Mouse (Mus musculus): ENCODE results near the gene Sp2. TPM values are rescaled to one million over a fixed set of nuclear protein-coding genes. Genes with fewer than 3 reads are reported as not detected.

The Sp2 gene
- polyA plus RNA-seq, 1 experiment from 2014 or later = 10.6 TPM

DNA sequence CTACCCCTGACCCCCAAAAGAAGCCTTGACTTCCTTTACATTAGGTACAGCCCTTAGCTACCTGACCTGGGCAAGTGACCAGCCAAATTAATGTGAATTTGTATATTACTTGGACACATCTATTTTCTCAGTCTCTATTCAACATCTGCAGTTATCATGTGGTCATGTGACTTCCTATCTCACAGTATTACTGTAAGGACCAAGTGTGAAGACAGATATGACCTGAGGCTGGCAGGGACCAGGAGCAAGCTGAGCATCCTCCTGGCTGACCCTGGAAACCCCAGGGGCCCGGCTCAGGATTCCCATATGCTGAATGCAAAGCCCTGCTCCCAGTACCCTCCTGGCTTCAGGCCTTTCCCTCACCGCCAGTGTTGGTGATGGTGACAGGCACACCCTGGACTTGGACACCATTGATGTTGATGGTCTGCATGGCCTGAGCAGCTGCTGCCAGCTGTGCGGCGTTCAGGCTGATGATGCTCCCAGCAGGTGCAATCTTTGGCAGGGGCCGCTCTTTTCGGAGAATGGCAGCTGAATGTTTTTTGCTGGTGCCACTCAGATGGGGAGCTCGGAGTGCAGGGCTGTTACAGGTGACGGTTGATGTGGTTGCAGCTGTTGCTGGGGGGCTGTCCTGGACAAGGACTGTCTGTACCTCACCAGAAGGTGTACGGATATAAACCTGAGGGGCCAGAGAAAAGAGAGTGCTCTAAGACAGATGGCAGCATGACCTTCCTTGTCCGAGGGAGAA is 25.5 kb downstream of the Sp2 start:
- no peaks in the 10 kb centered on the region for H3K4me1 ChIP-seq (ENCODE audit: insufficient read depth, low read depth, low read length)
- no peak for DNase-seq (ENCODE audit: low spot score)
- H3K27me3 ChIP-seq (replicated peaks; ENCODE audit: insufficient read depth, low read length) = no peaks in the 10 kb centered on the region
- no peak overlapping the region for H3K9ac ChIP-seq (replicated peaks; ENCODE audit: low read depth)
- H3K36me3 ChIP-seq (ENCODE audit: insufficient read depth, low read length) = peaks cover 54% of the 10 kb centered on the region; the same call in 1 of the 2 replicates
- TF ChIP-seq EP300 (IDR thresholded peaks at IDR 0.05) = no peak
- no peak for TF ChIP-seq CTCF (IDR thresholded peaks at IDR 0.05)
- H3K9me3 ChIP-seq (ENCODE audit: low read length) = no peaks in the 10 kb centered on the region
- H3K27ac ChIP-seq (ENCODE audit: low read length) = no peak overlapping the region
- WGBS = 86% methylated on average over 10 of the region's 10 CpGs
- no peak overlapping the region for H3K4me3 ChIP-seq (ENCODE audit: low read depth, low read length)
- H3K4me2 ChIP-seq (replicated peaks; ENCODE audit: low read depth, low read length) = no peak overlapping the region
- no peak for ATAC-seq

DNA sequence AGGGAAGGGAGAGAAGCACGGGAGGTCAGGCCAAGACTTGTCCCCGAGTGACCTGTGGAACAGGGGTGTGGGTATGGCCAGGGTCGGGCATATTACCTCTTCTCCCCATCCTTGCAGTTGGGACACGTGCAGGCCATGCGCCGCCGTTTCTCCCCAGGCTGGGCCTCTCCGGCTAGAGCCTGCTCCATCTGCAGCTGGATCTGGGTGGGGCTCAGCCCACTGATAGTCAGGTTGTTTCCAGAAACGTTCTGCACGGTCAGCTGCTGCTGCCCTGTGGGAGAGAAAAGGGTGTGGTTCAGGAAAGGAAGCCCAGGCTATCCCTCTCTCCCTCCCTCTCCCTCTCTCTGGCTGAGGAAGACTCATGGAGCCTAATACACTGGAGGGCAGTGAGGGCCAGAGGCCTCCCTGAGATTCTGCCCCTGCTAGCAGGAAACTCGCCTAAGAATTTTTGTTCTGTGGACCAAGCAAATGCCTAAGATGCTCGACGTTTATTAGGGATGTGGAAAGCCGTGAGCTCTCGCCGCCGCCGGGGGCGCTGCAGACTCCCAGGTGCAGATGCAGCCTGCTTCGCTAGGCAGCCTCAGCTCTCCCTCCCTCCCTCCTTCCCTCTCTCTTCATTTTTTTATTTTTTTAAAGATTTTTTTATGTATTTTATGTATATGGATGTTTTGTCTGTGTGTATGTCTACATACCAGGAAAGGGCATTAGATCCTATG is 26.6 kb downstream of the Sp2 start:
- Histone ChIP-seq H3K9ac (replicated peaks; ENCODE audit: low read depth) (no peak overlapping the region), H3K27ac (ENCODE audit: low read length) (no peak overlapping the region), H3K36me3 (ENCODE audit: insufficient read depth, low read length) (peaks cover 54% of the 10 kb centered on the region; the same call in 1 of the 2 replicates), H3K4me3 (ENCODE audit: low read depth, low read length) (no peak overlapping the region), H3K4me2 (replicated peaks; ENCODE audit: low read depth, low read length) (no peak overlapping the region), H3K27me3 (replicated peaks; ENCODE audit: insufficient read depth, low read length) (no peaks in the 10 kb centered on the region), H3K4me1 (ENCODE audit: insufficient read depth, low read depth, low read length) (no peaks in the 10 kb centered on the region), H3K9me3 (ENCODE audit: low read length) (no peaks in the 10 kb centered on the region)
- no peak for DNase-seq (ENCODE audit: low spot score)
- 0 out of 2 replicates have a peak, but pooled peaks have one; percentile 33 for ATAC-seq
- TF ChIP-seq EP300 (IDR thresholded peaks at IDR 0.05) (no peak), CTCF (IDR thresholded peaks at IDR 0.05) (peak; percentile 57)
- WGBS = 61% methylated on average over 19 of the region's 20 CpGs

DNA sequence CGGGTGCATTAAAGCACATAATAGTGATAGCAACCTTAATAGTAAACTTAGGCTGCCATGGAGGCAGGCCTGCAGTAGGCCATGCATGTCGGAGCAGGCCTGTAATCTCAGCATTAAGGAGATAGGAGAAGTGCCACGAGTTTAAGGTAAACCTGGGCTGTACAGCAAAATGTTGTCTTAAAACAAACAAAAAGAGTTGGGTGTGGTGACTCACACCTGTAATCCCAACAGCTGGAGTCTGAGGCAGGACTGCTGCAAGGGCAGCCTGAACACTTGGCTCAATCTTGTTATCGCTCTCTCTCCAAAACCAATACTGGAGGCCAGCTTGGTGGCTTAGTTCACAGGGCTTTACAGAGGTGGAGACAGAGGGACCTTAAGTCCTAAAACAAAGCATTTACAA is 27.7 kb downstream of the Sp2 start:
- Histone ChIP-seq H3K36me3 (ENCODE audit: insufficient read depth, low read length) (peaks cover 45% of the 10 kb centered on the region; the same call in 1 of the 2 replicates), H3K9ac (replicated peaks; ENCODE audit: low read depth) (no peak overlapping the region), H3K4me1 (ENCODE audit: insufficient read depth, low read depth, low read length) (no peaks in the 10 kb centered on the region), H3K9me3 (ENCODE audit: low read length) (no peaks in the 10 kb centered on the region), H3K27me3 (replicated peaks; ENCODE audit: insufficient read depth, low read length) (no peaks in the 10 kb centered on the region), H3K4me2 (replicated peaks; ENCODE audit: low read depth, low read length) (no peak overlapping the region), H3K27ac (ENCODE audit: low read length) (no peak overlapping the region), H3K4me3 (ENCODE audit: low read depth, low read length) (no peak overlapping the region)
- WGBS = 79% methylated on average over 4 of the region's 4 CpGs
- TF ChIP-seq CTCF (IDR thresholded peaks at IDR 0.05) (no peak), EP300 (IDR thresholded peaks at IDR 0.05) (no peak)
- DNase-seq (ENCODE audit: low spot score) (no peak), ATAC-seq (no peak)

DNA sequence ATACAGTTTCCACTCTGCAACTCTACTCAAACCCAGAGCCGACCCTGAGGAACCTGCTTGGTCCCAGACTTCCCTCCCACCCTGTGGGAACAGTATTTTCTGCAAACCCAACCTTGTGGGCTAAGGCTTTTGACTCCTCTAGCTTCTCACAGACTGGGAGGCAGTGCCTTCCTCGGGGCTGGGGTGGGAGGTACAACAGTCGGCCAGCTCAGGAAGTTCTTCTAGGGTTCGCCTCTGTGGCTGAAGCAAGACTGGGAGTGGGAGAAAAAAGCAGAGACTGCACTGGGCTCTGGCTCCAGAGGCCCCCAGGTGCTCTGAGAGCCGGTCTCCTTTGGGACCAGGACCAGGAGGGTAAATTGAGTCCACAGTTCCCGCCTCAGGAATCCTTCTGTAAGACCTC is 29.9 kb downstream of the Sp2 start:
- H3K9me3 ChIP-seq (ENCODE audit: low read length) = no peaks in the 10 kb centered on the region
- TF ChIP-seq EP300 (IDR thresholded peaks at IDR 0.05) (no peak), CTCF (IDR thresholded peaks at IDR 0.05) (no peak)
- no peaks in the 10 kb centered on the region for H3K27me3 ChIP-seq (replicated peaks; ENCODE audit: insufficient read depth, low read length)
- no peaks in the 10 kb centered on the region for H3K4me1 ChIP-seq (ENCODE audit: insufficient read depth, low read depth, low read length)
- peaks cover 33% of the 10 kb centered on the region; the same call in 1 of the 2 replicates for H3K36me3 ChIP-seq (ENCODE audit: insufficient read depth, low read length)
- no peak for ATAC-seq
- no peak overlapping the region for H3K9ac ChIP-seq (replicated peaks; ENCODE audit: low read depth)
- WGBS = 77% methylated on average over 6 of the region's 6 CpGs
- no peak overlapping the region for H3K4me2 ChIP-seq (replicated peaks; ENCODE audit: low read depth, low read length)
- DNase-seq (ENCODE audit: low spot score) = no peak
- no peak overlapping the region for H3K27ac ChIP-seq (ENCODE audit: low read length)
- no peak overlapping the region for H3K4me3 ChIP-seq (ENCODE audit: low read depth, low read length)

DNA sequence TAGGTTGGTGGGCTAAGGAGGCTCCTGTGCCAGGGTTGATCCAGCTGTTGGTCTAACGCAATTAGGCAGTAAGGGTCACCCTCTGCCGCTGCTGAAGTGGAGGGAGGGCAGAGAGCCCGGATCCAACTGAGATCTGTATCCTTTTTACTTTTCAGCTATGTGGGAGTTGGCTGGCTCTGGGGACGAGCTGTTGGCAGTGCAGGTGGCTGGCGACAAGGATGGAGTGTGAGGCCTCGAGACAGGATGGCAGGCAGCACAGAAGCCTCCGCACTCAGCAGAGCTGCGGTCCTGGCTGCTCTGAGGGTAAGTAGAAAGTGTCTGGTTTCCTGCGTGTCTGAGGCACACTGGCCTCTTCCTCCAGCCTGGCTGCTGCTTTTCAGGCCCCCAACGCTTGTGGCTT is 30.3 kb downstream of the Sp2 start:
- DNase-seq (ENCODE audit: low spot score) (no peak), ATAC-seq (no peak)
- Histone ChIP-seq H3K27me3 (replicated peaks; ENCODE audit: insufficient read depth, low read length) (no peaks in the 10 kb centered on the region), H3K9me3 (ENCODE audit: low read length) (no peaks in the 10 kb centered on the region), H3K4me3 (ENCODE audit: low read depth, low read length) (no peak overlapping the region), H3K27ac (ENCODE audit: low read length) (no peak overlapping the region), H3K36me3 (ENCODE audit: insufficient read depth, low read length) (peaks cover 28% of the 10 kb centered on the region; the same call in 1 of the 2 replicates), H3K4me1 (ENCODE audit: insufficient read depth, low read depth, low read length) (no peaks in the 10 kb centered on the region), H3K4me2 (replicated peaks; ENCODE audit: low read depth, low read length) (no peak overlapping the region), H3K9ac (replicated peaks; ENCODE audit: low read depth) (no peak overlapping the region)
- TF ChIP-seq EP300 (IDR thresholded peaks at IDR 0.05) (no peak), CTCF (IDR thresholded peaks at IDR 0.05) (no peak)
- WGBS = 73% methylated on average over 10 of the region's 10 CpGs

DNA sequence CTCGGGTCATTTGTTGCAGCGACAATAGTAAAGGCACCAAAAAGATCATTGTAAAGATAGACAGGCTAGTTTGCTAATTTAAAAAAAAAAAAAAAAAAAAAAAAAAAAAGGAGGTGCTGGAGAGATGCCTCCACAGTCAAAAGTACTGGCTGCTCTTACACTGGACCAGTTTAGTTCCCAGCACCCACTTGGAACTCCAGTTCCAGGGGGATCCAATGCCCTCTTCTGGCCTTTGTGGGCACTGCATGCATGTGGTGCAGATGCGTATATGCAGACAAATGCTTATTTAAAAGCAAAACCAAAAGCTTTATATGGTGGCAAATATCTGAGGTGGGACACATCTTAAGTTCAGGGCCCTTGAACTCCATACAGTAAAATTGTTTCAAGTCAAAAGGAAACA is 32.0 kb downstream of the Sp2 start:
- WGBS = 98% methylated on average over 3 of the region's 3 CpGs
- no peak overlapping the region for H3K9ac ChIP-seq (replicated peaks; ENCODE audit: low read depth)
- ATAC-seq (no peak), DNase-seq (ENCODE audit: low spot score) (no peak)
- no peak overlapping the region for H3K4me3 ChIP-seq (ENCODE audit: low read depth, low read length)
- H3K4me2 ChIP-seq (replicated peaks; ENCODE audit: low read depth, low read length) = no peak overlapping the region
- no peaks in the 10 kb centered on the region for H3K4me1 ChIP-seq (ENCODE audit: insufficient read depth, low read depth, low read length)
- H3K36me3 ChIP-seq (ENCODE audit: insufficient read depth, low read length) = peaks cover 26% of the 10 kb centered on the region; the same call in 1 of the 2 replicates
- H3K27ac ChIP-seq (ENCODE audit: low read length) = no peak overlapping the region
- H3K27me3 ChIP-seq (replicated peaks; ENCODE audit: insufficient read depth, low read length) = no peaks in the 10 kb centered on the region
- peak; percentile 48 for TF ChIP-seq CTCF (IDR thresholded peaks at IDR 0.05)
- TF ChIP-seq EP300 (IDR thresholded peaks at IDR 0.05) = no peak
- no peaks in the 10 kb centered on the region for H3K9me3 ChIP-seq (ENCODE audit: low read length)

All from lung, postnatal 0 days (tissue).